Mouse (Mus musculus): ENCODE measurements around the gene Olfr1477. TPM values are rescaled to one million over a fixed set of nuclear protein-coding genes. Genes with fewer than 3 reads are reported as not detected.
"Not testable (repeated sequence)": the region's sequence is repeated elsewhere in the genome, so short reads cannot be mapped to it uniquely, and the experiment has no call there.

Gene Olfr1477
- not detected in 2 replicates for polyA plus RNA-seq (2014; fragmentation: Nextera tagmentation; extraction: Ambion mirVana)

DNA sequence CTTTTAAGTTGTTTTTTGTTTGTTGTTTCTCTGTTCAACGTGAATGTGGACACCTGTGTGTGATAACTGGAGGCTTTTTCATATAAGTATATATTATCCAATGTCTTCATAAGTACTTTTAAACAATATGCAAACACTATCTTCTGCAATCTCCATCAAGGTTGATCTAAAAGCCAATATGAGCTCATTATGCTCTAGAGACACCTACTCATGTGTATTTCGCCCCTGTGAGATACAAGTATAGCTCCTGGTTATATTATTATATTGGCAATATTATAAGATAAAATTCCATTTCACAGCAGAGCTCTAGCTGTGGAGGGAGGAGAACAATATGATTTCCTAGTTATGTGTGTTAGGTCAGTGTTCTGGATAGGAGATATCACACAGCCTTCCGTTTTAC lies at the start of gene Olfr1477:
Gene Olfr1477 (plus strand): TSS at position 301 of the 400 bp plus-strand sequence.
- no peaks in the 10 kb centered on the region for H3K36me3 ChIP-seq (ENCODE audit: control insufficient read depth, insufficient read depth, low read length)
- no peaks in the 10 kb centered on the region for H3K4me1 ChIP-seq (ENCODE audit: control insufficient read depth, insufficient read depth, low read length)
- 69% methylated on average over 3 of the region's 3 CpGs for WGBS (ENCODE audit: insufficient replicate concordance)
- no peaks in the 10 kb centered on the region for H3K27me3 ChIP-seq (ENCODE audit: control insufficient read depth, insufficient read depth, low read length)
- H3K9ac ChIP-seq (ENCODE audit: low read depth, low read length): no peak within 1 kb of the TSS
- H3K9me3 ChIP-seq (replicated peaks; ENCODE audit: control insufficient read depth, low read length): peaks cover 4% of the 10 kb centered on the region; the same call in 1 of the 2 replicates
- no peak within 1 kb of the TSS for H3K27ac ChIP-seq (ENCODE audit: low read depth, low read length)
- H3K4me3 ChIP-seq (ENCODE audit: low read depth, low read length): no peak within 1 kb of the TSS
- ATAC-seq (replicated peaks; ENCODE audit: insufficient number of reproducible peaks, low FRiP score, low TSS enrichment): no peak
- no peak within 1 kb of the TSS for H3K4me2 ChIP-seq

- no peaks in the 10 kb centered on the region for H3K9me3 ChIP-seq (replicated peaks; ENCODE audit: control insufficient read depth, low read length)
- no peak for ATAC-seq (replicated peaks; ENCODE audit: insufficient number of reproducible peaks, low FRiP score, low TSS enrichment)
- WGBS (ENCODE audit: insufficient replicate concordance): 70% methylated on average over 1 of the region's 1 CpGs
These were observed 44.4 kb upstream of the Olfr1477 start, which contains the start of gene Olfr1472 for GRCm38 (mm10) chr19:13455986-13456385. Gene Olfr1472, minus strand, starts transcription at chr19:13456086.

GRCm38 (mm10) chr19:13469265-13469664 lies 31.1 kb upstream of the Olfr1477 start, which contains the start of gene Olfr1474:
Gene Olfr1474, plus strand, starts transcription at chr19:13469565.
- H3K36me3 ChIP-seq (ENCODE audit: control insufficient read depth, insufficient read depth, low read length); H3K27me3 ChIP-seq (ENCODE audit: control insufficient read depth, insufficient read depth, low read length); H3K4me1 ChIP-seq (ENCODE audit: control insufficient read depth, insufficient read depth, low read length); H3K9ac ChIP-seq (ENCODE audit: low read depth, low read length); H3K27ac ChIP-seq (ENCODE audit: low read depth, low read length); H3K9me3 ChIP-seq (replicated peaks; ENCODE audit: control insufficient read depth, low read length); H3K4me3 ChIP-seq (ENCODE audit: low read depth, low read length); H3K4me2 ChIP-seq; ATAC-seq (replicated peaks; ENCODE audit: insufficient number of reproducible peaks, low FRiP score, low TSS enrichment): not testable (repeated sequence)
- 78% methylated on average over 4 of the region's 4 CpGs for WGBS (ENCODE audit: insufficient replicate concordance)

More at GRCm38 (mm10) chr19:13455986-13456385, 44.4 kb upstream of the Olfr1477 start, which contains the start of gene Olfr1472:
- Histone ChIP-seq H3K4me3 (ENCODE audit: low read depth, low read length) (no peak within 1 kb of the TSS), H3K4me2 (no peak within 1 kb of the TSS), H3K27me3 (ENCODE audit: control insufficient read depth, insufficient read depth, low read length) (no peaks in the 10 kb centered on the region), H3K9ac (ENCODE audit: low read depth, low read length) (no peak within 1 kb of the TSS), H3K4me1 (ENCODE audit: control insufficient read depth, insufficient read depth, low read length) (no peaks in the 10 kb centered on the region), H3K36me3 (ENCODE audit: control insufficient read depth, insufficient read depth, low read length) (no peaks in the 10 kb centered on the region), H3K27ac (ENCODE audit: low read depth, low read length) (no peak within 1 kb of the TSS)

- H3K9ac ChIP-seq (ENCODE audit: low read depth, low read length): no peak within 1 kb of the TSS
- no peaks in the 10 kb centered on the region for H3K27me3 ChIP-seq (ENCODE audit: control insufficient read depth, insufficient read depth, low read length)
- ATAC-seq (replicated peaks; ENCODE audit: insufficient number of reproducible peaks, low FRiP score, low TSS enrichment): no peak
- H3K27ac ChIP-seq (ENCODE audit: low read depth, low read length): no peak within 1 kb of the TSS
- no peaks in the 10 kb centered on the region for H3K36me3 ChIP-seq (ENCODE audit: control insufficient read depth, insufficient read depth, low read length)
- H3K4me2 ChIP-seq: no peak within 1 kb of the TSS
- H3K4me1 ChIP-seq (ENCODE audit: control insufficient read depth, insufficient read depth, low read length): no peaks in the 10 kb centered on the region
- no peaks in the 10 kb centered on the region for H3K9me3 ChIP-seq (replicated peaks; ENCODE audit: control insufficient read depth, low read length)
- H3K4me3 ChIP-seq (ENCODE audit: low read depth, low read length): no peak within 1 kb of the TSS
These were observed 20.2 kb upstream of the Olfr1477 start, which contains the start of gene Olfr1475 for GRCm38 (mm10) chr19:13480096-13480495. Gene Olfr1475, minus strand, starts transcription at chr19:13480196.

- 64% methylated on average over 2 of the region's 2 CpGs for WGBS (ENCODE audit: insufficient replicate concordance)
- H3K4me1 ChIP-seq (ENCODE audit: control insufficient read depth, insufficient read depth, low read length): no peaks in the 10 kb centered on the region
- H3K9ac ChIP-seq (ENCODE audit: low read depth, low read length): no peak within 1 kb of the TSS
- no peak within 1 kb of the TSS for H3K4me2 ChIP-seq
- no peak for ATAC-seq (replicated peaks; ENCODE audit: insufficient number of reproducible peaks, low FRiP score, low TSS enrichment)
- no peaks in the 10 kb centered on the region for H3K36me3 ChIP-seq (ENCODE audit: control insufficient read depth, insufficient read depth, low read length)
- H3K27ac ChIP-seq (ENCODE audit: low read depth, low read length): no peak within 1 kb of the TSS
- H3K4me3 ChIP-seq (ENCODE audit: low read depth, low read length): no peak within 1 kb of the TSS
- H3K9me3 ChIP-seq (replicated peaks; ENCODE audit: control insufficient read depth, low read length): peaks cover 6% of the 10 kb centered on the region; the same call in 1 of the 2 replicates
- H3K27me3 ChIP-seq (ENCODE audit: control insufficient read depth, insufficient read depth, low read length): no peaks in the 10 kb centered on the region
These were observed 27.3 kb downstream of the Olfr1477 start, which contains the start of gene Olfr1480 for GRCm38 (mm10) chr19:13527613-13528012. Gene Olfr1480, plus strand, starts transcription at chr19:13527913.

Other genes with a start within 250 kb of the Olfr1477 start
- not detected in 2 replicates for gene Olfr1465, start 185.0 kb upstream of the Olfr1477 start, polyA plus RNA-seq (2014; fragmentation: Nextera tagmentation; extraction: Ambion mirVana)
- not detected in 2 replicates for gene Olfr1466, start 161.7 kb upstream of the Olfr1477 start, polyA plus RNA-seq (2014; fragmentation: Nextera tagmentation; extraction: Ambion mirVana)
- not detected in 2 replicates for gene Olfr1467, start 138.3 kb upstream of the Olfr1477 start, polyA plus RNA-seq (2014; fragmentation: Nextera tagmentation; extraction: Ambion mirVana)
- not detected in 2 replicates for gene Olfr1469, start 92.7 kb upstream of the Olfr1477 start, polyA plus RNA-seq (2014; fragmentation: Nextera tagmentation; extraction: Ambion mirVana)
- gene Olfr1471, start 57.1 kb upstream of the Olfr1477 start, polyA plus RNA-seq (2014; fragmentation: Nextera tagmentation; extraction: Ambion mirVana): not detected in 2 replicates
- not detected in 2 replicates for gene Olfr1472, start 44.5 kb upstream of the Olfr1477 start, polyA plus RNA-seq (2014; fragmentation: Nextera tagmentation; extraction: Ambion mirVana)
- not detected in 2 replicates for gene Olfr1474, start 31.0 kb upstream of the Olfr1477 start, polyA plus RNA-seq (2014; fragmentation: Nextera tagmentation; extraction: Ambion mirVana)
- not detected in 2 replicates for gene Olfr1475, start 20.4 kb upstream of the Olfr1477 start, polyA plus RNA-seq (2014; fragmentation: Nextera tagmentation; extraction: Ambion mirVana)
- gene Olfr1480, start 27.4 kb downstream of the Olfr1477 start, polyA plus RNA-seq (2014; fragmentation: Nextera tagmentation; extraction: Ambion mirVana): not detected in 2 replicates
- gene Olfr1484, start 83.0 kb downstream of the Olfr1477 start, polyA plus RNA-seq (2014; fragmentation: Nextera tagmentation; extraction: Ambion mirVana): not detected in 2 replicates
- gene Olfr1487, start 116.8 kb downstream of the Olfr1477 start, polyA plus RNA-seq (2014; fragmentation: Nextera tagmentation; extraction: Ambion mirVana): not detected in 2 replicates
- gene Olfr1489, start 131.1 kb downstream of the Olfr1477 start, polyA plus RNA-seq (2014; fragmentation: Nextera tagmentation; extraction: Ambion mirVana): not detected in 2 replicates
- gene Olfr1490, start 150.5 kb downstream of the Olfr1477 start, polyA plus RNA-seq (2014; fragmentation: Nextera tagmentation; extraction: Ambion mirVana): not detected in 2 replicates
- gene Olfr1491, start 196.7 kb downstream of the Olfr1477 start, polyA plus RNA-seq (2014; fragmentation: Nextera tagmentation; extraction: Ambion mirVana): not detected in 2 replicates
- not detected in 2 replicates for gene Olfr1493-ps1, start 222.7 kb downstream of the Olfr1477 start, polyA plus RNA-seq (2014; fragmentation: Nextera tagmentation; extraction: Ambion mirVana)
- gene Olfr1494, start 239.2 kb downstream of the Olfr1477 start, polyA plus RNA-seq (2014; fragmentation: Nextera tagmentation; extraction: Ambion mirVana): not detected in 2 replicates

Measured in heart, embryonic 11.5 days (tissue).